In genomic region chr19:36601869-36602268, GRCm38 (mm10) we compare ENCODE assay signal across 25 mouse cellular contexts. TPM values are rescaled to one million over a fixed set of nuclear protein-coding genes. Genes with fewer than 3 reads are reported as not detected.
DNase-seq lines count a peak whose midpoint lies in the region; ATAC-seq and TF ChIP-seq lines count a peak whose summit lies in the region.
"Had no signal": no experiment of that assay in that cellular context is flagged by ENCODE, and none has a peak within 500 bp of the region (broad histone marks: within the 10 kb centered on the region; RNA-seq: fewer than 3 reads in every experiment).

No protein-coding gene starts in this region.

- ATAC-seq in hindbrain, embryonic 11.5 days (ENCODE audit: low FRiP score), result peak; percentile 60; the same call in 1 of the 2 replicates
- no peak for ATAC-seq in hindbrain, postnatal 0 days
- ATAC-seq in neural tube, embryonic 12.5 days (ENCODE audit: low FRiP score, low read depth), result peak; percentile 77; the same call in 1 of the 2 replicates
- ATAC-seq: activated CD4-positive, CD25-positive, alpha-beta regulatory T cell, adult 4 months; CD4-positive, CD25-positive, alpha-beta regulatory T cell, adult 4 months; forebrain, embryonic 13.5 days; forebrain, embryonic 15.5 days; forebrain, postnatal 0 days; Patski had no signal

- WGBS in hindbrain, embryonic 11.5 days, result 82% methylated on average over 8 of the region's 8 CpGs
- WGBS in hindbrain, postnatal 0 days, result 72% methylated on average over 8 of the region's 8 CpGs
- WGBS in neural tube, embryonic 12.5 days, result 84% methylated on average over 8 of the region's 8 CpGs

- H3K36me3 ChIP-seq in hindbrain, embryonic 11.5 days (ENCODE audit: control insufficient read depth, insufficient read depth, low read length), result no peaks in the 10 kb centered on the region
- H3K36me3 ChIP-seq in hindbrain, postnatal 0 days (ENCODE audit: insufficient read depth, low read length), result no peaks in the 10 kb centered on the region; the same call in 1 of the 2 replicates
- no peaks in the 10 kb centered on the region for H3K36me3 ChIP-seq in neural tube, embryonic 12.5 days
- H3K36me3 ChIP-seq: embryonic facial prominence, embryonic 10.5 days; embryonic facial prominence, embryonic 12.5 days; forebrain, embryonic 15.5 days; G1E had no signal

- TF ChIP-seq CTCF in hindbrain, postnatal 0 days (IDR thresholded peaks at IDR 0.05; ENCODE audit: low read depth), result no peak

- DNase-seq in embryo, embryonic 11 days, result peak; percentile 10
- DNase-seq in embryo, embryonic 10 days (ENCODE audit: low spot score), result no peak
- peak; percentile 5 for DNase-seq in hindbrain, embryonic 11.5 days (ENCODE audit: low spot score)
- DNase-seq in hindbrain, postnatal 0 days (ENCODE audit: low spot score), result no peak
- DNase-seq in neural tube, embryonic 10.5 days (ENCODE audit: extremely low spot score, low spot score), result no peak
- DNase-seq: adrenal gland, adult 8-10 months; adrenal gland, postnatal 14 days; adrenal gland, postnatal 36 days; B cell, adult 2 months; cerebellum, adult 11-12 months; cerebellum, adult 2 months; cerebellum, adult 9-10 months; cerebellum, postnatal 10 days; cerebellum, postnatal 25 days; forebrain, postnatal 0 days had no signal

- H3K27me3 ChIP-seq in hindbrain, embryonic 11.5 days (ENCODE audit: control insufficient read depth, insufficient read depth, low read length), result no peaks in the 10 kb centered on the region
- H3K27me3 ChIP-seq in hindbrain, postnatal 0 days (ENCODE audit: insufficient read depth, low read length), result no peaks in the 10 kb centered on the region
- no peaks in the 10 kb centered on the region for H3K27me3 ChIP-seq in neural tube, embryonic 12.5 days (replicated peaks)
- H3K27me3 ChIP-seq: CH12.LX; embryonic facial prominence, embryonic 12.5 days; forebrain, embryonic 13.5 days; forebrain, embryonic 15.5 days had no signal

- H3K4me1 ChIP-seq in hindbrain, embryonic 11.5 days (replicated peaks; ENCODE audit: control insufficient read depth, insufficient read depth, low read length), result no peaks in the 10 kb centered on the region; the same call in 1 of the 2 replicates
- H3K4me1 ChIP-seq in hindbrain, postnatal 0 days (ENCODE audit: insufficient read depth, low read length), result no peaks in the 10 kb centered on the region
- H3K4me1 ChIP-seq in neural tube, embryonic 12.5 days, result peaks cover 9% of the 10 kb centered on the region; the same call in 1 of the 2 replicates
- H3K4me1 ChIP-seq: embryonic facial prominence, embryonic 10.5 days; embryonic facial prominence, embryonic 12.5 days; forebrain, embryonic 13.5 days; forebrain, embryonic 15.5 days had no signal

- H3K9ac ChIP-seq in hindbrain, embryonic 11.5 days (ENCODE audit: low read depth, low read length), result no peak overlapping the region
- no peak overlapping the region for H3K9ac ChIP-seq in hindbrain, postnatal 0 days (replicated peaks; ENCODE audit: low read length)
- no peak overlapping the region for H3K9ac ChIP-seq in neural tube, embryonic 12.5 days
- H3K9ac ChIP-seq: embryonic facial prominence, embryonic 12.5 days; forebrain, embryonic 13.5 days; forebrain, embryonic 15.5 days; forebrain, postnatal 0 days had no signal

- H3K27ac ChIP-seq in hindbrain, embryonic 11.5 days (ENCODE audit: low read depth, low read length), result peak overlapping the region; percentile 58; the same call in 1 of the 2 replicates
- H3K27ac ChIP-seq in hindbrain, postnatal 0 days, result no peak overlapping the region
- H3K27ac ChIP-seq in neural tube, embryonic 12.5 days, result no peak overlapping the region
- H3K27ac ChIP-seq: embryonic facial prominence, embryonic 10.5 days; embryonic facial prominence, embryonic 12.5 days; forebrain, embryonic 13.5 days; forebrain, embryonic 15.5 days had no signal

- no peak overlapping the region for H3K4me2 ChIP-seq in hindbrain, embryonic 11.5 days (replicated peaks; ENCODE audit: low read depth, low read length)
- H3K4me2 ChIP-seq in hindbrain, postnatal 0 days (ENCODE audit: low read depth, low read length), result no peak overlapping the region
- H3K4me2 ChIP-seq in neural tube, embryonic 12.5 days (replicated peaks), result no peak overlapping the region
- H3K4me2 ChIP-seq: embryonic facial prominence, embryonic 12.5 days; forebrain, embryonic 13.5 days; forebrain, embryonic 15.5 days had no signal

- no peak overlapping the region for H3K4me3 ChIP-seq in hindbrain, embryonic 11.5 days (ENCODE audit: low read depth, low read length)
- H3K4me3 ChIP-seq in hindbrain, postnatal 0 days (ENCODE audit: low read length), result no peak overlapping the region
- no peak overlapping the region for H3K4me3 ChIP-seq in neural tube, embryonic 12.5 days
- H3K4me3 ChIP-seq: embryonic facial prominence, embryonic 10.5 days; embryonic facial prominence, embryonic 12.5 days; forebrain, embryonic 13.5 days; forebrain, embryonic 15.5 days had no signal

- H3K9me3 ChIP-seq in hindbrain, embryonic 11.5 days (ENCODE audit: control insufficient read depth, low read length), result no peaks in the 10 kb centered on the region
- no peaks in the 10 kb centered on the region for H3K9me3 ChIP-seq in hindbrain, postnatal 0 days (ENCODE audit: low read length)
- H3K9me3 ChIP-seq in neural tube, embryonic 12.5 days, result no peaks in the 10 kb centered on the region
- H3K9me3 ChIP-seq: embryonic facial prominence, embryonic 10.5 days; embryonic facial prominence, embryonic 12.5 days; forebrain, embryonic 13.5 days; forebrain, embryonic 15.5 days; G1E had no signal

RNA-seq across cellular contexts. Expression of gene Hectd2, which starts 47.4 kb away (rescaled TPM):
- 9.3 and 10.9 TPM in 2 replicates for polyA plus RNA-seq in hindbrain, embryonic 11.5 days (2014; fragmentation: Nextera tagmentation; extraction: Ambion mirVana)
- total RNA-seq in hindbrain, postnatal 0 days (2014; rRNA removed), result 14.0 and 20.7 TPM in 2 replicates
- polyA plus RNA-seq in hindbrain, postnatal 0 days (2015; fragmentation: Nextera tagmentation; extraction: Ambion mirVana), result 6.7 and 7.7 TPM in 2 replicates
- polyA plus RNA-seq in neural tube, embryonic 12.5 days (2016; fragmentation: Nextera tagmentation; extraction: Ambion mirVana), result 7.1 TPM in 2 replicates

Comparison
In these comparisons a context has a peak if more than half of its experiments do, and no peak if none do; other contexts are left out.
1. DNase-seq: peak in embryo, embryonic 11 days (single experiment) and hindbrain, embryonic 11.5 days (single experiment); none in embryo, embryonic 10 days (single experiment), hindbrain, postnatal 0 days (single experiment) and neural tube, embryonic 10.5 days (single experiment).